Mouse (Mus musculus): ENCODE results near the gene Csrp3.

The Csrp3 gene

GRCm38 (mm10) chr7:48864671-48865458, 17.0 kb upstream of the Csrp3 start:
- DNase-seq = no peak

DNA sequence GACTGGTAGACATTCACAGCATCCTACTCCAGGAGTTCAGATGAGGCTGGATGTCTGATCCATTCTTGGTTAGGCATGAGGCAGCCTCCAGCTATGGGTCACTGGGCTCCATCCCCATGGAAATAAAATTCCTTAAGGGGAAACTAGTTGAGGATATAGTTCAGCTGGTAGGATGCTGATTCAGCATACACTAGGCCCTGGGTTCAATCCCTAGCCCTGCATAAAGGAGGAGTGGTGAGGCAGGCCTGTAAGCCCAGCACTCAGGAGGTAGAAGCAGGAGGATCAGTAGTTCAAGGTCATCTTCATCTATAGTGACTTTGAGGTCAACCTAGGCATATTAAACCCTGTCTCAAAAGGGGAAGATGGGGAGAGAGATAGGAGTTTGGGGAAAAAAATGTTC, 16.4 kb upstream of the Csrp3 start:
- DNase-seq = no peak

DNA sequence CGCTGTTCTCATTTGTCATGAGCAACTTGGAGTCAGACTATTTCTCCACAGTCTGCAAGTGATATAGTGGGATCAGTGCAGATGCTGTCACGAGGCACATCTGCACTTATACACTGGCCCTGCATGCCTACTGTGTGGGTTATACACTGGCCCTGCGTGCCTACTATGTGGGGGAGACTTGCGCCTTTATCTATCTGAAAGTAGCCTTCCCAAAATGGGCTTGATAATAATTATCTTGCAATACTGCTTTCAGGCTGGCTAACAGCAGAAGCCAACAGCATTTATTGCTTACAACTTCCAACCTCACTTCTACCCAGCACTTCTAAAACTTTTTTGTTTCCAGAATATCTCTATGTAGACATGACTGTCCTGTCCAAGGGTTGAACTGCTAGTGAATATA, 14.0 kb upstream of the Csrp3 start:
- DNase-seq = no peak

DNA sequence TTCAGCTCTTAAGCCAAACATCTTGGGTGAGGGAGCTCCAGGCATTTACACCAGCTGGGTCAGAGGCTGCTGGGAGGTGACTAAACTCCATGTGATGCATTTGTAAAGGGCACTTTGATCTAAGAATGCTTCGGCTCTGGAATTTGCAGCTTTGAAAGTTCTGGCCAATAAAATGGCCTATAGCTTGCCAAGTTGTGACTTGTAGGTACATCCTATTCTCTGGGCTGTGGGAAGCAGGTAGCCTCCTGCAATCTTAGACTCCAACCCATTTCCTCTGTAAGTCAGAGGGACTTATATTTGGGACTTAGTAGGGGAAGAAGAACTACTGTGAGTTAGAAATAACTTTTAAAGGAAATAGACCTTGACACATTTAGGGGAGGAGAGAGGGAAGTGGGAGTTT, 13.1 kb upstream of the Csrp3 start:
- no peak for DNase-seq

- no peak for DNase-seq
These were observed 11.5 kb upstream of the Csrp3 start for GRCm38 (mm10) chr7:48859362-48859761.

GRCm38 (mm10) chr7:48858257-48858656, 10.4 kb upstream of the Csrp3 start:
- DNase-seq = no peak

- DNase-seq = no peak
These were observed 7.6 kb upstream of the Csrp3 start for GRCm38 (mm10) chr7:48855461-48855860.

- no peak for DNase-seq
These were observed 5.7 kb upstream of the Csrp3 start for GRCm38 (mm10) chr7:48853496-48853895.

DNA sequence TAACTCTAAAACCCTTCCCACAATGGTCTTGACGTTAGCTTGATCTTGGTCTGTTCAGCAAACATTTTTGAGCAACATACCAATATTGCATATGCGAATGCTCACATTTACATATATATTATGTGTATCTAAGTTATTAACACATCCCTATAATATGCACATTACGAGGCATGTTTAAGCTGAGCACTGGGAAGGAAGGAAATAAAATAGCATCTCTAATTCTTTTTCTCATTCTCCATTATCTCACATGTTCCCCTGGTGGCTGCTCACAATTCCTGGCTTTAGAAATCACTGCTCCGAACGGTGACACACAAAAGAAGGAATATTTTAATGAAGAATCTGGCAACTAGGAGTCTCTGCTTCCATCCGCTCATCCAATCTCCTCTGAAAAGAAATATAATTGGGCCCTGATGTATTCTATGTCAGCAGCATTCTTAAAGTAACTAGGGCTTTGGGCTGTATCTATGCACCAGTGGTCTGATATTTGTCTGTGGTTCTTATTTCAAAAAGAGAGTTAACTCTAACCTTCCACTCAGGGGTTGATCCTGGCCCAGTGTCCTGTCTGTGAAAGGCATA, 3.8 kb upstream of the Csrp3 start:
- DNase-seq = no peak

- DNase-seq = no peak
These were observed 1.1 kb downstream of the Csrp3 start for GRCm38 (mm10) chr7:48846755-48847154.

GRCm38 (mm10) chr7:48845213-48845973, 2.4 kb downstream of the Csrp3 start:
- no peak for DNase-seq

GRCm38 (mm10) chr7:48843541-48843940, 4.3 kb downstream of the Csrp3 start:
- DNase-seq = no peak

DNA sequence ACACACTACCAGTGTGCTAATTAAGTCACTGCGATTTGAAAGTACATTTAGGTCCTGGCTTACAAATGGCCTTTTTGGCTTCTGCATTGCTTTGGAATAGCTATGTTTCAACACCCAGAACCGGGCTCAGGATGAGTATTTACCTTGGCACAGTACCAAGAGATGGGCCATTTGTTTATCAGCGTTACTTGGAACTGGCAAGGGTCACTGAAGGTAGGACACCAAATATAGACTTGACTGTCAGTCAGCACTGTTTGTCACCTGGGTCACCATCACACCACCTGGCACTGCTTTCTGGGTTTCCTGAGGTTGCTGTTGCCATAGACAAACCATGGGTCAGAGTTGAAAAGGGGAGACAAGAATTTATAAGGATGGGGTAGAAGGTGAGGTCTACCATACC, 5.5 kb downstream of the Csrp3 start:
- DNase-seq = no peak

- DNase-seq = no peak
These were observed 6.3 kb downstream of the Csrp3 start for GRCm38 (mm10) chr7:48841538-48841937.

- DNase-seq = no peak
These were observed 7.3 kb downstream of the Csrp3 start for GRCm38 (mm10) chr7:48840545-48840944.

- no peak for DNase-seq
These were observed 9.4 kb downstream of the Csrp3 start for GRCm38 (mm10) chr7:48838434-48838833.

GRCm38 (mm10) chr7:48836949-48837348, 10.9 kb downstream of the Csrp3 start:
- DNase-seq = no peak

- no peak for DNase-seq
These were observed 12.7 kb downstream of the Csrp3 start for GRCm38 (mm10) chr7:48834989-48835626.

DNA sequence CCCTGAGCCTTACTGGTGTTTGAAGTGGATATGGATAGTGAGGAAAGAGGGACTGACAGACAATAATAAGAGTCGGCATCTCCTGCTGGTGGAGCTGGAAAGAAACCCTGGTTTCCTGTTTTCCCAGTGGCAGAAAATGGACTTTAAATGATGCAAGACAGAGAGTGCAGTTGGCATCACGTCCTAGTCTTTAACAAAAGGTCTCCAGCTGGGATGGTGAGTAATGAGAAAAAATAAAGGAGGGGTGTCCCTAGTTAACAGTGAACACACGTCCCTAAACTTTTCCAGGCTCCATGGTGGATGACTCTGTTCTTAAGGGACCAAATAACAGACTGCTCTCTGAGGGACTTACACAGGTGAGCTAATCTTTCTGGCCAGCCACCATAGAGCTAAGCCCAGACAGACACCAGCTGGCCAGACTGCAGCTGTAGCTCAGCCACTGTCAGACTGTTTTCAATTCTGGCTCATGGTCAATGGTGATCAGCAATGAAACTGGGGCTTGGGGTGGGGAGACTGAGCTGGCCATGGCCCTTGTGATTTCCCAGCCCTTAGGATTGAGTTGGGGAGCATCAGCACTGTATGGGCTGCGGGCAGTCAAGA, 13.4 kb downstream of the Csrp3 start:
- DNase-seq = no peak

GRCm38 (mm10) chr7:48832735-48833134, 15.1 kb downstream of the Csrp3 start:
- DNase-seq = no peak

GRCm38 (mm10) chr7:48830395-48830794, 17.4 kb downstream of the Csrp3 start:
- DNase-seq = no peak

DNA sequence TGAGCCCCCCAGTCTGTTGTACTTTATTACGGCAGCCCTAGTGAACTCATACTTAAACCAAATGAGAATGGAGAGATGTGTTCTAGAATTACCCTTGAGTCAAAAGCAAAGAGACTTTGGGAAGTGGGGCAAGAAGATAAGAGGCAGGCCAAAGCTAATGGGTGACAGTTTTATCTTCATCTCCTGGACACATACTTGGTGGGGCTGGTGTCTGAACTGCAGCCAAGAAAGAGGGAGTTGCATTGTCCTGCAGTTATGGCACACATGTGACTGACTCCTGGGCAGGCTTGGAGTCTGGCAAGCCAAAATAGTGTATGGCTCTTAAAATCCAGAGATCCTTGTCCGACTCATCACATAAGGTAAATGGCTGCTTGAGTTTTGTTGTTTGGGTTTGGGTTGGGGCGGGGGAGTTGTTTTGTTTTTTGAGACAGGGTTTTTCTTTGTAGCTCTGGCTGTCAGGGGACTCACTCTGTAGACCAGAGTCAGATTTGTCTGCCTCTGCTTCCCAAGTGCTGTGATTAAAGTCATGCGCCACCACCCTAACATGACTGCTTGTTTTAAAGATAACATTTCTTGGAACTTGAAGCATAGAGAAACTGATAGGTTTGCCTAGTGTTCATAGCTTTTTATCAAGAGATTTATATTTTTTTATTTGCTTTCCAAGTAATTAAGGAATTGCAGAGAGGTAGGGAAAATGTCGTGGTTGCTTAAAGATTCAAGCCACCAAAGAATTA, 18.5 kb downstream of the Csrp3 start:
- DNase-seq = no peak
